Mouse (Mus musculus): ENCODE data around the gene Gfod1.

Gene Gfod1

GRCm38 (mm10) chr13:43201033-43201432 is 102.9 kb downstream of the Gfod1 start:
- DNase-seq (ENCODE audit: low spot score in 2 of 2), result peak in 1 of 2 experiments; percentile 32

GRCm38 (mm10) chr13:43200473-43200872 is 103.5 kb downstream of the Gfod1 start:
- no peak for DNase-seq (ENCODE audit: low spot score in 2 of 2)

GRCm38 (mm10) chr13:43199749-43200148 is 104.2 kb downstream of the Gfod1 start:
- peak in 1 of 2 experiments; percentile 42 for DNase-seq (ENCODE audit: low spot score in 2 of 2)

- no peak for DNase-seq (ENCODE audit: low spot score in 2 of 2)
These were observed 104.7 kb downstream of the Gfod1 start for GRCm38 (mm10) chr13:43199282-43199681.

GRCm38 (mm10) chr13:43197187-43197586 is 106.8 kb downstream of the Gfod1 start:
- no peak for DNase-seq (ENCODE audit: low spot score in 2 of 2)

GRCm38 (mm10) chr13:43196000-43196399 is 108.0 kb downstream of the Gfod1 start:
- no peak for DNase-seq (ENCODE audit: low spot score in 2 of 2)

- DNase-seq (ENCODE audit: low spot score in 2 of 2), result no peak
These were observed 110.0 kb downstream of the Gfod1 start for GRCm38 (mm10) chr13:43193932-43194331.

GRCm38 (mm10) chr13:43193266-43193665 is 110.7 kb downstream of the Gfod1 start:
- no peak for DNase-seq (ENCODE audit: low spot score in 2 of 2)

GRCm38 (mm10) chr13:43191741-43192192 is 112.2 kb downstream of the Gfod1 start:
- DNase-seq (ENCODE audit: low spot score in 2 of 2), result peak in 1 of 2 experiments; percentile 39

- DNase-seq (ENCODE audit: low spot score in 2 of 2), result no peak
These were observed 112.7 kb downstream of the Gfod1 start for GRCm38 (mm10) chr13:43191290-43191689.

- no peak for DNase-seq (ENCODE audit: low spot score in 2 of 2)
These were observed 116.2 kb downstream of the Gfod1 start for GRCm38 (mm10) chr13:43187736-43188135.

GRCm38 (mm10) chr13:43183248-43184055 is 120.5 kb downstream of the Gfod1 start:
- no peak for DNase-seq (ENCODE audit: low spot score in 2 of 2)

- DNase-seq (ENCODE audit: low spot score in 2 of 2), result peak; percentile 76 to 82
These were observed 121.3 kb downstream of the Gfod1 start for GRCm38 (mm10) chr13:43182465-43183201.

GRCm38 (mm10) chr13:43181104-43181503 is 122.9 kb downstream of the Gfod1 start:
- DNase-seq (ENCODE audit: low spot score in 2 of 2), result no peak

GRCm38 (mm10) chr13:43177317-43177716 is 126.7 kb downstream of the Gfod1 start:
- DNase-seq (ENCODE audit: low spot score in 2 of 2), result no peak

GRCm38 (mm10) chr13:43176676-43177075 is 127.3 kb downstream of the Gfod1 start:
- DNase-seq (ENCODE audit: low spot score in 2 of 2), result no peak

GRCm38 (mm10) chr13:43173262-43173661 is 130.7 kb downstream of the Gfod1 start:
- DNase-seq (ENCODE audit: low spot score in 2 of 2), result peak; percentile 75 to 86

- DNase-seq (ENCODE audit: low spot score in 2 of 2), result no peak
These were observed 131.8 kb downstream of the Gfod1 start for GRCm38 (mm10) chr13:43172036-43172713.

- DNase-seq (ENCODE audit: low spot score in 2 of 2), result peak; percentile 94 to 97
These were observed 132.8 kb downstream of the Gfod1 start, which contains the start of gene Tbc1d7 for GRCm38 (mm10) chr13:43171020-43171710. Gene Tbc1d7 (minus strand): TSS chr13:43171501.

- no peak for DNase-seq (ENCODE audit: low spot score in 2 of 2)
These were observed 136.3 kb downstream of the Gfod1 start for GRCm38 (mm10) chr13:43167721-43168120.

- no peak for DNase-seq (ENCODE audit: low spot score in 2 of 2)
These were observed 144.5 kb downstream of the Gfod1 start for GRCm38 (mm10) chr13:43159429-43159828.
